Mouse (Mus musculus): ENCODE measurements around the gene Ndufa9.

Gene Ndufa9

GRCm38 (mm10) chr6:126848712-126849704 lies at the start of gene Ndufa9:
TSS of gene Ndufa9 (minus strand) at chr6:126849136.
- peak; percentile 95 to 99 for DNase-seq

- no peak for DNase-seq
Observed at GRCm38 (mm10) chr6:126877118-126877517, 28.2 kb upstream of the Ndufa9 start.

DNA sequence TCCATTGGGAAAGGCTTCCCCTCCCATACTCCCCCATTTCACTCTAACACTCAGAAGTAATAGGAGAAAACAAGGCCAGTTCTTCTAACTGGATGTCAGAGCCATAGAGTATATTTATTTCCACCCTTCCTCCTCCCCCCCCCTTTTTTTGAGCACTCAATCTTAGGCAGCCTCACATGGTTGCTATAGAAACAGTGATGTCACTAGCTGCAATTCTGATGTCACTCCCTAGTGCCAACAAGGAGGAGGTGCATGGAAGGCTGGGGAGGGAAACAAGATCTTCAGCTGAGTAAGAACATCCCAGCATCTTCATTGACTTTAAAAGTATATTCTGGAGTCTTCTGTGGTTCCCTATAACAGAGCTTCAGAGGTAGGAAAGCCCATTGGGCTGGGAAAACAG lies 3.9 kb upstream of the Ndufa9 start, which contains the start of gene Akap3:
Akap3 (plus strand) TSS at position 218 of the 400 bp plus-strand sequence.
- DNase-seq: no peak

- DNase-seq: no peak
Observed at GRCm38 (mm10) chr6:126836628-126837027, 12.3 kb downstream of the Ndufa9 start.

DNA sequence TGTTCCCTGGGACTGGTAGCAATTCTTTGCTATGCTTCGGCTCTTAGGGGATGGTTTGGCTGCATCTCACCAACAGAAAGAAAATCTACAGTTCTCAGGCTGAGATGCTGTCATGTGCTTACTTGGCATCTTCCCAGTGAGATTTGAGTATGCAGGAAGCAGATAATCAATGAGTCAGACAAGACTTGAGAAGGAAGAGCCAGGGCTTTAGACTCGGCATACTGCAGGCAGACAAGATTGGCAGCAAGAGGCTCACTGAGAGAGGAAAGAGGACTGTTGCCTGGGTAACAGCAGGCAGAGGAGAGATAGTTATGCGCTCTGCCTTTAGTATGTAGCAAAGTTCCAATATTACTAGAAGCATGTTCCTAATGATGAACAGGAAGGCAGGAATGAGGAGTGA lies 25.8 kb downstream of the Ndufa9 start:
- DNase-seq: no peak

GRCm38 (mm10) chr6:126816338-126816737 lies 32.6 kb downstream of the Ndufa9 start:
- DNase-seq: no peak

DNA sequence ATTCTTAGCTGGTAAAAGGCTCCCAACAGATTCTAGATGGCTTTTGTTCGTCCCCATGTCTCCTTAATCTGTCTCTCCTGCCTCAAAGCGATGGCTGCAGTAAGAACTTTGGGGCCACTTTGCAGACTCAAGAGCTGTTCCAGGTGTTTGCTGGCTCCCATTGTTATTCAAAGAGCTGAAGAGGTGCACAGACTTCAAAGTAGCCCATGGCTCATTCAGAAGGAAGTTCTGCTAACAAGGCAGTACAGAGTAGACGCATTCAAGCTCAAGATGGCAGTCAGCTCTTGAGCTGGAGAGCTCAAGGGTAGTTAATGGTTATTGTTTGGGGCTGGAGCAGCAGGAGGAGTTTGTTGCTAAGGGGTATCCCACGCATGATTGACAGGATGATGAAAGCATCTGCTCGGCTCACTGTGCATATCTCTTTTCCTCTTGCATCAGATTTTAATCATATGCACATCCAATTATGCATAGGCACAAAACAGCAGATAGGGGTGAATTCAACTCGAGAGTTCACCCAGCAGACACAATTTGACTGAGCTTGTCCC lies 33.7 kb downstream of the Ndufa9 start:
- DNase-seq: no peak

- no peak for DNase-seq
Observed at GRCm38 (mm10) chr6:126811481-126811880, 37.5 kb downstream of the Ndufa9 start.

DNA sequence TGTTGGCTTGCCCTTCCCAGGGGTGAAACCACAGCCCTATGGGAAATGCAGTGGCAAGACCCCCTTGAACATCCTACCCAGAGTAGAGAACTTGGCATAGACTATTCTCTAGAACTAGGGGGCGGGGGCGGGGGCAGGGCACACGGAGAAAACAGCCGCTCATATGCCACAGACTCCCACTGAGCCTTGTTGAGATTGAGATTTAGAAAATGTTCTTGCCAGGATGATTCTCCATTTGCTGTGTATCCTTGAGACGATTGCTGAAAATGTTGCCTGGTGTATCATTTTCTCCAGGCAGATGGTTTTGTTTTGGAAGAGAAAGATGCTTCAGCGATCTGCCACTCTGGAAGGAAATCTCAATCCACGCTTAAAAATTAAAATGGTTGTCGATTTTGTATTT lies 40.4 kb downstream of the Ndufa9 start:
- no peak for DNase-seq

DNA sequence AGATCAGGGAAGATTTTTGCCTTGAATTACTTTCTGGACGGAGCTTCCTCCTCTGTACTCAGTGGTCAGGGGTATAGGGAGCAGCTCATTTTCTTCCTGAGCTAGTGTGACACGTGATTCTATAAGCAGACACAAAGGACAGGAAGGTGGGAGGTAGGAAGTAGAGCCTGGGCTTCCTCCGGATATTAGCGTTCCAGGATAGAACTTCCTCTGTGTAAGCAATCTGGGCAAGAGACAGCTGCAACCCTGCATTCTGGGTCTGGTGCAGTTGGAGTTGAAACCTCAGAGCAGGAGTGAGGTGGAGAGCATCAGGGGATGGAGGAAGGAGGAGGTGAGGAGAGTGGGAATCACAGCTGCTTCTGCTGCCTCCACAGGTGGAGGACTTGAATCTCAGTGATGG lies 40.8 kb downstream of the Ndufa9 start:
- no peak for DNase-seq

- DNase-seq: no peak
Observed at GRCm38 (mm10) chr6:126806783-126807182, 42.2 kb downstream of the Ndufa9 start.

DNA sequence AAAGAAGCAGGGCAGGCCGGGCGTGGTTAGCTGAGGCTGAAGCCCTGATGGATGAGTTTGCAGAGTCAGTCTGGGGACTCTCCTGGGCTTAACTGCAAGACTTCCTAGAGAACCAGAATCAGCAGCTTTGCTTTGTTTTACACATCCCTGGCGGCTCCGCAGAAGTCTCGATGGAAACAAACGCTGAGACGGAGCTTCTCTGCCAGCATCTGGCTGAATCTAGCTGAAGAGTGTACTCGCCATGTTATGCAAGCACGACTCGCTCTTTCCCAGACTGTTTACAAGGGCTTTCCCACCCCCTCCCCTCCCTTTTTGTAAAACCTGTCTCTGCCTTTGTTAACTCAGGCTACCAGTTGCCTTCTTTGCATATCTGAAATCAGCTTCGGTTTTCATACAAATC lies 46.0 kb downstream of the Ndufa9 start:
- DNase-seq: no peak

- no peak for DNase-seq
Observed at GRCm38 (mm10) chr6:126794751-126795150, 54.2 kb downstream of the Ndufa9 start.

DNA sequence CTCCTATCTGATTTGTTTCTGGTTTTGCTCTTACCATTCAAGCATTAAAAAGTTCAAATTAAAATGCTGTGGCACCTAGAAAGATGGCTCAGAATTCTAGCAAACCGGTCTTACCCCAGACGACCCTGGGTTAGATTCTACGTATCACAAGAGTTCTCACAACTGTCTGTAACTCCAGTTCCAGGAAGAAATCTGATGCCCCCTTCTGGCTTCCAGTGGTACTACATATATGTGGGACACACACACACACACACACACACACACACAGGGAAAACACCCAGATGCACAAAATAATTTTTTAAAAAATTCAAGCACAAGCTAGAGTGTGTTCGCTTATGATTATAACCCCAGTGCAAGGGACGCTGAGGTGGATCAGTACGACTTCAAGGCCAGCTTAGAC lies 55.2 kb downstream of the Ndufa9 start:
- DNase-seq: no peak

- DNase-seq: no peak
Observed at GRCm38 (mm10) chr6:126791964-126792363, 57.0 kb downstream of the Ndufa9 start.

DNA sequence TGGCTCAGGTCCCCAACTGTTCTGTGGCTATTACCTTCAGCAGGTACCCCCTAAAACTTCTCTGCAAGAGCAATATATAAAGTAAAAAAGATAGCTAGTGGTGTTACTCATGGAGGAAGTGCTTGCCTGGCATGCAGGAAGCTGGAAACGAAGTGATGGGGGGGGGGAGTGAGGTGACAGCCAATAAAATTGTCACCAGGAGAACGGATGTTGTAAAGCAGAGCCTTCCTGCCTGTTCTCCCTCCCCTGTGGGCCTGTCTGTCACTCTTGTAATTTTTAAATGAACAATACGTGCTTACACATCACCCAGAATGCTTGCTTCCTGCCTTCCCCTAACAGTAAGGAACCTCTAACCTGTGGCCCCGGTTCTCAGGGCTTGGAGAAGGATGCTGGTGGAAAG lies 57.4 kb downstream of the Ndufa9 start:
- no peak for DNase-seq

DNA sequence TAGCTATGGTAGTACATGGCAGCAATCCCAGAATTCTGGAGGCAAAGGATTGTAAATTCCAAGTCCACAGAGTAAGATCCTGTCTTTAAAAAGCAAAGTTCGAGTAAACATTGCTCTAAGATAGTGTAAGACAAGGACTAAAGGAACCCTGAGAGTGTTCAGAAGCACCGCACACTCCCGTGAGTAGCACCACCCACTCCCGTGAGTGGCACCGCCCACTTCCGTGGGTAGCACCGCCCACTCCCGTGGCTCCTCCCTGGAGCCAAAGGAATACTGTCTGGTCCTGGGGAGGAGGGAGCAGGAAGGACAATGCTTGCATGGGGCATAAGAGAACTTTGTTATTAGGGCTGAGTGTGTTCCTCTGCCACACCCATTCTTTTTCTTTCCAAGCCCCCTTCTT lies 60.1 kb downstream of the Ndufa9 start:
- no peak for DNase-seq

DNA sequence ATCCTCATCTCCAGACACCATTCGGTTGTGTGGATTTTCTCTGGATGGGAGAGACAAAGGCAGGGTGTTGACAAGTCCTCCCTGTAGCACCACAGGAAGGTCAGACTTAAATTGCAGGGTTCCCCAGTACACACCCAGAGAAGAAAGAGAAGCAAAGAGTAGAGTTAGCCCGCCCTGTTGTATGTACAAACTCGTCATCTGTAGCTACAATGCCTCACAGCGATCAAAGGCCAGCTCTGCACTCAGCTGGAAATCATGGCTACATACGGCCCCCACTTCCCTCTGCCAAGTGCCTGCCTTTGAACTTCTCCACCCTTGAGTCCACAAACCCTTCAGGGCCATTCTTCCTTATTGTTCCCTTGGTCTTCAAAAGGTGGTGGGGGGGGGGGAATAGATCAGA lies 64.7 kb downstream of the Ndufa9 start:
- DNase-seq: no peak

- DNase-seq: no peak
Observed at GRCm38 (mm10) chr6:126783651-126784066, 65.3 kb downstream of the Ndufa9 start.

DNA sequence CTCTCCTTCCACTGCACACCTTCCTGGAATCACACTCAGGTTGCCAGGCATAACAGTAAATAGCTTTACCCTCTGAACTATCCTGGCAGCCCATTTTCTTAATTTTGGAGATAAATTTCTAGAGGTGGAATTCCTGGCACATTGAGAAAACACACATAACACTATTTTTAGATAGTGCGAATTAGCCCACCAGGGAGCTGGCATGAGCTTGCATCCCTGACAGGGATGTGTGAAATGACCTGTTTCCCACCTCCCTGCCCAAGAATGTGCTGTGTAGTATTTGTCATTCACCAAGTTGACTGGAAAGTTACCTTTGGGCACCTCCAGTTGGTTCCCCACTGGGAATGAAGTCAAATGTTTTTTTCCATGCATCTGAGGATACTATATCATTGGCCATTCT lies 65.9 kb downstream of the Ndufa9 start:
- DNase-seq: peak in 1 of 2 experiments; percentile 19

DNA sequence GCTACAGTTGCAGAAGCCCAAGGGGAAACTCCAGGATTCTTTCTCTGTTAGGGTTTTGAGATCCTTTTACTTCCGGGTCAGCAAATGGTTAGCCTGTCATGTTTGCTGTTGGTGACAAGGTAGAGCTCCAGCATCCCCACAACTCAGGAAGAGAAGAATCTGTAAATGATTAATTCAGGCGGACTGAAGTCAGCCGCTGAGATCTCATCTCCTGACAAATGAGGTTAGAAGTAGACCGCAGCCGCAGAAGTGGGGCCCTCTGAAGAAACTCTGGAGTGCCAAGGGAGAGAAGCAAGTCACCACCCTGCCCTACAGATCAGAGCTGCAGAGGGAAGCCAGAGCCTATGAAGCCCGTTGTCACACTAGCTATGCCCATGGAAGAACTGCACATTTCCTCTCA lies 71.0 kb downstream of the Ndufa9 start:
- DNase-seq: no peak

DNA sequence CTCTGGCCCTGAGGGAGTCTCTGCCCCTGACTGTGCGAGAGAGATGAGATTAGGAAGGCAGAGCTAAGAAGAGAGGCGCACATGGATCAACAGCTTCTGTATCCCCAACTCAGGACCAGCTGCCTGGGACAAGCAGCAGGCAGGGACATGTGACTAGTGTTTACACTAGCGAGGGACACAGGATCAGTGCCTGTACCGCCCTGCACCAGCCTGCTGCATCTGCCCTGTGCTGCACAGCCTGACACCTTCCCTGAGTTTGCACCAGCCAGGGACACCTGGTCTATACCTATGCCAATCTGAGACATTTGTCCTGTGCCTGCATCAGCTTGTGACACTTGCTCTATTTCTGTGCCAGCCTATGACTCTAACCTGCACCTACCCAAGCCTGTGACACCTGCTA lies 75.1 kb downstream of the Ndufa9 start:
- DNase-seq: no peak

DNA sequence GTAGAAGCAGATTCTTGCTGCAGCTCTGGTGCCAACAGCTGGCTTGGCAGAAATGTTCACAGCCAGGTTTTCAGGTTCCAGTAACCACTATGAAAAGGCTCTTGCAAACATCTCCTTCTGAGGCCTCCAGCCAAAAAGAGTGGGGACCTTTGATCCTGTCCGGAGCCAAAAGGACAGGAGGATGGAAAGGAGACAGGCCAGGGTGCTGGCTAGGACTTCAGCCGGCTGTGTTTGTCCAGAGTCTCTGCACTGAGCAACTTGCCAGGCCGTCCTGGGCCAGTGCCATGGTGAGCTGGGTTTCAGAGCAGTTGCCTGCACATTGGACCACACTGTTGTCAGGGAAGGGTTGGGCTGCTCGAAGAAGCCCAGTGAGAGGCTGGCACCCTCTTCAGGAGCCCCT lies 76.6 kb downstream of the Ndufa9 start:
- DNase-seq: peak; percentile 26 to 44

Data from cerebellum, postnatal 36 days (tissue).